Mouse (Mus musculus): ENCODE measurements around the gene Uhrf2. TPM values are rescaled to one million over a fixed set of nuclear protein-coding genes. Genes with fewer than 3 reads are reported as not detected.

Uhrf2 gene
- polyA plus RNA-seq, 1 experiment from 2014 or later: 64.4 TPM

DNA sequence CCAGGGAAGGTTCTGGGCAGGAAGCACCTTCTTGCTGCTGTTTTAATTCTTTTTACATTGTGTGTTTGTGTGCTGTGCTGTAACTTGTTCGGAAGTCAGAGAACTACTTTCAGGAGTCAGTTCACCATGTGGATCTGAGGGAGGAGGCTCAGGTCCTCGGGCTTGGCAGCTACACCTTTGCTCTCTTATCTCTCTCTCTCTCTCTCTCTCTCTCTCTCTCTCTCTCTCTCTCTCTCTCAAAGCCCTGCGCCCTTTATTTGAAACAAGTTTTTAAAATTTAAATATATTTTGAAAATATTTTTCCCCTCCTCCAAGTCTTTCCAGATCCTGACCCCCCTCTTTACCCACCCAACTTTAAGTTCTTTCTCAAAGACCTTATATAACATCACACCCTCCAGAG lies 5.0 kb downstream of the Uhrf2 start:
- DNase-seq (ENCODE audit: low spot score): no peak
- peaks cover 26% of the 10 kb centered on the region for H3K4me1 ChIP-seq (ENCODE audit: control insufficient read depth, insufficient read depth, low read length)
- 61% methylated on average over 3 of the region's 3 CpGs for WGBS
- no peak overlapping the region for H3K9ac ChIP-seq (ENCODE audit: low read depth, low read length)
- H3K36me3 ChIP-seq (ENCODE audit: control insufficient read depth, insufficient read depth, low read length): peaks cover 11% of the 10 kb centered on the region; the same call in 1 of the 2 replicates
- H3K27me3 ChIP-seq (replicated peaks; ENCODE audit: control insufficient read depth, insufficient read depth, low read length): no peaks in the 10 kb centered on the region
- no peak overlapping the region for H3K4me2 ChIP-seq (ENCODE audit: low read depth, low read length)
- ATAC-seq (ENCODE audit: low read depth): no peak
- H3K4me3 ChIP-seq (ENCODE audit: low read depth, low read length): no peak overlapping the region
- no peak overlapping the region for H3K27ac ChIP-seq (replicated peaks; ENCODE audit: low read depth, low read length)
- H3K9me3 ChIP-seq (ENCODE audit: control insufficient read depth, low read length): no peaks in the 10 kb centered on the region

DNA sequence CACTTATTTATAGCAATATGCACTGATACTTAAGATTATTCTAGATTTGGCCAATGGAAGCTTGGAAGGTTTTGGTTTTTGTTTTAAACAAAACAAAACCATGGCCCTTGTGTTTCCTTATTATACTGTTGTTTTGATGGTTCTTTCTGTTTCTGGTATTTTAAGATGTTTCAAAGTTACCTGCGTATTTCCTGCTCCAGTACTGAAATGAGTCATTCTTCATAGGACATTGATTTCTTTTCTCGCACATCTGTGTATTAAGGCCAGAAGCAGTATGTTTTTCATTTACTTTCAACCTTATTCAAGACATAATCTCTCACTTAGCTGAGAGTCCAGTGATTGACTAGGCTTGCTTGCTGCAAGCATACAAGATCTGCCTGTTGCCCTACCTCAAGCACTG lies 13.4 kb downstream of the Uhrf2 start:
- Histone ChIP-seq H3K9ac (ENCODE audit: low read depth, low read length) (no peak overlapping the region), H3K27me3 (replicated peaks; ENCODE audit: control insufficient read depth, insufficient read depth, low read length) (no peaks in the 10 kb centered on the region), H3K4me2 (ENCODE audit: low read depth, low read length) (no peak overlapping the region), H3K4me3 (ENCODE audit: low read depth, low read length) (no peak overlapping the region), H3K9me3 (ENCODE audit: control insufficient read depth, low read length) (0 out of 2 replicates have a peak, but pooled peaks cover 6% of the 10 kb centered on the region), H3K4me1 (ENCODE audit: control insufficient read depth, insufficient read depth, low read length) (no peaks in the 10 kb centered on the region), H3K27ac (replicated peaks; ENCODE audit: low read depth, low read length) (no peak overlapping the region), H3K36me3 (ENCODE audit: control insufficient read depth, insufficient read depth, low read length) (peaks cover 61% of the 10 kb centered on the region)
- DNase-seq (ENCODE audit: low spot score) (no peak), ATAC-seq (ENCODE audit: low read depth) (no peak)
- 94% methylated on average over 2 of the region's 2 CpGs for WGBS

DNA sequence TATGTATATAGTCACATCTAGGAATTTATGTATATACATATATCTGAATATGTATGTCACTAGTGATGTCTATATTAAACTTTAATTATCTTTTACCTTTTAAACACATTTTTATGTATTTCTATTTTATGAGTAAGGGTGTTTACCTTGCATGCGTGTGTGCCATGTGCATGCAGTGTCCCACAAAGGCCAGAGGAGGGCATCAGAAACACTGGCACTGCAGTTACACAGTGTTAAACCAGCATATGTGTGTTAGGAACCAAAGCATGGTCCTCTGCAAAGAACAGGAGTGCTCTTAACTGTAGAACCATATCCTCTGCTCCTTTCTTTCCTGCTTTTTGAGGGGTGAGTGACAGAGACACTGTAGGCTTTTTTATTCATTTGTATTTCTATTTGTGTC lies 14.3 kb downstream of the Uhrf2 start:
- H3K4me1 ChIP-seq (ENCODE audit: control insufficient read depth, insufficient read depth, low read length): no peaks in the 10 kb centered on the region
- H3K4me2 ChIP-seq (ENCODE audit: low read depth, low read length): no peak overlapping the region
- no peaks in the 10 kb centered on the region for H3K27me3 ChIP-seq (replicated peaks; ENCODE audit: control insufficient read depth, insufficient read depth, low read length)
- H3K36me3 ChIP-seq (ENCODE audit: control insufficient read depth, insufficient read depth, low read length): peaks cover 55% of the 10 kb centered on the region
- H3K4me3 ChIP-seq (ENCODE audit: low read depth, low read length): no peak overlapping the region
- H3K27ac ChIP-seq (replicated peaks; ENCODE audit: low read depth, low read length): no peak overlapping the region
- DNase-seq (ENCODE audit: low spot score): no peak
- H3K9me3 ChIP-seq (ENCODE audit: control insufficient read depth, low read length): 0 out of 2 replicates have a peak, but pooled peaks cover 6% of the 10 kb centered on the region
- no peak for ATAC-seq (ENCODE audit: low read depth)
- no peak overlapping the region for H3K9ac ChIP-seq (ENCODE audit: low read depth, low read length)
- 97% methylated on average over 1 of the region's 1 CpGs for WGBS

DNA sequence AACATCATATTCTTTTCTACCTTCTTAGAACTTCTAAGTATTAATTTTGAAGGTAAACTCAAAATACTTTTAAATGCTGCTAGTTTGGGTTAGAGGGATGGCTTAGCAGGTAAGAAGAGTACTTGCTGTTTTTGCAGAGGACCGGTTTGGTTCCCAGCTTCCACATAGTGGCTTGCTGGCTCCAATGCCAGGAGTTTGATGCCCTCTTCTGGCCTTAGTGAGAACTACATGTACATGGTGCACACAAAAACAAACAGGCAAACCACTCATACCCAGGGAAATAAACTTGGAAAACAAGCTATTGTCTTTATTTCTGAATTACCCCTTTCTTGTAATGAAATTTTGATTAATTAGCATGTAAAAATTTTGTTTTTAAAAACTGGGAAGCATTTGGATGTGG lies 15.5 kb downstream of the Uhrf2 start:
- H3K27me3 ChIP-seq (replicated peaks; ENCODE audit: control insufficient read depth, insufficient read depth, low read length): no peaks in the 10 kb centered on the region
- H3K4me3 ChIP-seq (ENCODE audit: low read depth, low read length): no peak overlapping the region
- H3K36me3 ChIP-seq (ENCODE audit: control insufficient read depth, insufficient read depth, low read length): peaks cover 58% of the 10 kb centered on the region
- no peak overlapping the region for H3K27ac ChIP-seq (replicated peaks; ENCODE audit: low read depth, low read length)
- ATAC-seq (ENCODE audit: low read depth) (no peak), DNase-seq (ENCODE audit: low spot score) (no peak)
- whole genome bisulfite sequencing: 68% methylated on average over 1 of the region's 1 CpGs
- H3K9ac ChIP-seq (ENCODE audit: low read depth, low read length): no peak overlapping the region
- no peak overlapping the region for H3K4me2 ChIP-seq (ENCODE audit: low read depth, low read length)
- no peaks in the 10 kb centered on the region for H3K4me1 ChIP-seq (ENCODE audit: control insufficient read depth, insufficient read depth, low read length)
- H3K9me3 ChIP-seq (ENCODE audit: control insufficient read depth, low read length): 0 out of 2 replicates have a peak, but pooled peaks cover 6% of the 10 kb centered on the region

DNA sequence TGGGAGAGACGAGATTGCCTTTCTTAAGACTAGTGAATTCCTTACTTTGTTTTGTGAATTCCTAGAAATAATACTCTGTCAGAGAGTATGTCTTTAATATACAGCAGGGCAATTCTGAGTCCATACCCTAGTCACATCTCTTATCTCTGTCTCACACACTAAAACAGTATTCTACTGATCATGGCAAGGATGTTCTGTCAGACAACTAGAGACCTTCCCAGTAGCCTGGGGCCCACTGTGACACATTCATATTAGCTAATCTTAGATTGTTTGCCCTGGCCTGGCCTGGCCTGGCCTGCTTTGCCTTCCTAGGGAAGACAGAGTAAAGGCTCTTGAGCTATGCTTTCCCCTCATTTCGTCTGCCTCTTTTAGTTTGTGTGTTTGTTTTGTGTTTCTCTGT lies 20.3 kb downstream of the Uhrf2 start:
- no peak overlapping the region for H3K4me3 ChIP-seq (ENCODE audit: low read depth, low read length)
- DNase-seq (ENCODE audit: low spot score) (no peak), ATAC-seq (ENCODE audit: low read depth) (no peak)
- 0 out of 2 replicates have a peak, but pooled peaks cover 6% of the 10 kb centered on the region for H3K9me3 ChIP-seq (ENCODE audit: control insufficient read depth, low read length)
- H3K27ac ChIP-seq (replicated peaks; ENCODE audit: low read depth, low read length): no peak overlapping the region
- no peak overlapping the region for H3K4me2 ChIP-seq (ENCODE audit: low read depth, low read length)
- peaks cover 35% of the 10 kb centered on the region for H3K36me3 ChIP-seq (ENCODE audit: control insufficient read depth, insufficient read depth, low read length)
- H3K9ac ChIP-seq (ENCODE audit: low read depth, low read length): no peak overlapping the region
- no peaks in the 10 kb centered on the region for H3K27me3 ChIP-seq (replicated peaks; ENCODE audit: control insufficient read depth, insufficient read depth, low read length)
- H3K4me1 ChIP-seq (ENCODE audit: control insufficient read depth, insufficient read depth, low read length): no peaks in the 10 kb centered on the region
- 84% methylated on average over 2 of the region's 2 CpGs for WGBS

DNA sequence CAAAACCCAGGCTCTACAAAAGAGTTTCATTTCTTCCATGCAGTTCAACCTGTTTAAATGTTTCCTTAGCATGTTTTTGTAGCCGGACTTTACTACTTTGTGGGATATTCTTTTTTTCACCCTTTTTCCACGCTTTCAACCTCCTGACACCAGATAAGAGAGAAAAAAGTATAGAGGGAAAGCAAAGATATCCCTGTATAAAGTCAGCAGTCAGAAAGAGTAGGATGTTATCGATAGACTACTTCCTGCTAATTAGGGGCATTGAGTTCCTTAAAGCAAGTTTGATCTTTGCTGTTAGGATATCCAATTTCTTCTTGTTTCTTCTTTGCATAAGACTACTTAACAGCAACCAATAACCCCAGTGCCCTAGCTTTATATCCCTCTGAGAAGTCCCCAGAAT lies 21.2 kb downstream of the Uhrf2 start:
- H3K4me3 ChIP-seq (ENCODE audit: low read depth, low read length): no peak overlapping the region
- H3K4me2 ChIP-seq (ENCODE audit: low read depth, low read length): no peak overlapping the region
- 0 out of 2 replicates have a peak, but pooled peaks cover 5% of the 10 kb centered on the region for H3K9me3 ChIP-seq (ENCODE audit: control insufficient read depth, low read length)
- no peak for DNase-seq (ENCODE audit: low spot score)
- H3K27me3 ChIP-seq (replicated peaks; ENCODE audit: control insufficient read depth, insufficient read depth, low read length): no peaks in the 10 kb centered on the region
- H3K27ac ChIP-seq (replicated peaks; ENCODE audit: low read depth, low read length): no peak overlapping the region
- peaks cover 33% of the 10 kb centered on the region for H3K36me3 ChIP-seq (ENCODE audit: control insufficient read depth, insufficient read depth, low read length)
- ATAC-seq (ENCODE audit: low read depth): no peak
- WGBS: 75% methylated on average over 3 of the region's 3 CpGs
- no peaks in the 10 kb centered on the region for H3K4me1 ChIP-seq (ENCODE audit: control insufficient read depth, insufficient read depth, low read length)
- no peak overlapping the region for H3K9ac ChIP-seq (ENCODE audit: low read depth, low read length)

DNA sequence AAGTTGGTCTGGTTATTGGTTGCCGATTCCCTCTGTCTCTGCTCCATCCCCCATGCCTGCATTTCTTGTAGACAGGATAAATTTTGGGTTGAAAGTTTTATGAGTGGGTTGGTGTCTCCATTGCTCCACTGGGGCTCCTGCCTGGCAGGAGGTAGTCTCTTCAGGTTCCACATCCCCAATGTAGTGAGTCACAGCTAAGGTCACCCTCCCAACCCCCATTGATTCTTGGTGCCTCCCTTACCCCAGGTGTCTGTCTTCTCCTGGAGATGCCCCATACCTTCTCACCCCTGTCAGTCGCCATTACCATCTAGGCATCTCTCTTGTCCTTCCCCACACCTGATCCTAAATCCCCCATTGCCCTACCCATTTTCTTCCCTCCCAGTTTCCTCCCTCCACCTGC lies 23.9 kb downstream of the Uhrf2 start:
- no peak for DNase-seq (ENCODE audit: low spot score)
- no peak overlapping the region for H3K4me2 ChIP-seq (ENCODE audit: low read depth, low read length)
- H3K4me1 ChIP-seq (ENCODE audit: control insufficient read depth, insufficient read depth, low read length): no peaks in the 10 kb centered on the region
- no peaks in the 10 kb centered on the region for H3K9me3 ChIP-seq (ENCODE audit: control insufficient read depth, low read length)
- no peaks in the 10 kb centered on the region for H3K27me3 ChIP-seq (replicated peaks; ENCODE audit: control insufficient read depth, insufficient read depth, low read length)
- H3K27ac ChIP-seq (replicated peaks; ENCODE audit: low read depth, low read length): no peak overlapping the region
- no peak overlapping the region for H3K9ac ChIP-seq (ENCODE audit: low read depth, low read length)
- no peak for ATAC-seq (ENCODE audit: low read depth)
- H3K36me3 ChIP-seq (ENCODE audit: control insufficient read depth, insufficient read depth, low read length): peaks cover 20% of the 10 kb centered on the region
- WGBS: 95% methylated on average over 2 of the region's 2 CpGs
- no peak overlapping the region for H3K4me3 ChIP-seq (ENCODE audit: low read depth, low read length)

DNA sequence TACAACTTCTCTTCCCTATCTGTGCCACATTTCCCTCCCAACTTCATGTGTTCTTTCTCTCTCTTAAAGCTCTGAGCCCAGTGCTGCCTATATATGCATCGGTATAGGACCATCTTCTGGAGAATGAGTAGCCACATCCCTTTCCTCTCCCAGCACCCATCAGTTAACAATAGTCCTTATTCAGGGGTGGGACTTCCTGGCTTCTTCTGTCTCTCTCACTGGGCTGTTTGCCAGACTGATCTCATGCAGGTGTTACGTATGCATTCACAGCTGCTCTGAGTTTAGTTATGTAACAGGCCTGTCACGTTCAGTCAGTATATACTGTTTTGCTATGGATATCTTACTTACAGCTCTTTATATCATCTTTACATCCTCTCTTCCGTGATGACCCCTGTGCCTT lies 35.5 kb downstream of the Uhrf2 start:
- 0 out of 2 replicates have a peak, but pooled peaks have one; percentile 44 for ATAC-seq (ENCODE audit: low read depth)
- WGBS: 62% methylated on average over 4 of the region's 4 CpGs

DNA sequence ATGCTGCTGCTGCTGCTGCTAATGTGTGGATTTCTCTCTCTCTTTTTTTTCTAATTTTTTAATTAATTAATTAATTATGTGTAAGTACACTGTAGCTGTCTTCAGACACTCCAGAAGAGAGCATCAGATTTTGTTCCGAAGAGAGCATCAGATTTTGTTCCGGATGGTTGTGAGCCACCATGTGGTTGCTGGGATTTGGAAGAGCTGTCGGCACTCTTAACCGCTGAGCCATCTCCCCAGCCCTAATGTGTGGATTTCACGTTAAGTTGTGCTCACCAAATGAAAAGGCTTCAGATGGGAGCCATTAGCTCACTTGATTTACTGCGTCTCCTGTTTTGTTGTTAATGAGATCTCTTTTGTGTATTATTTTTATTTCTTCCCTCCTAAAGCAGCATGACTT lies 59.9 kb downstream of the Uhrf2 start:
- ATAC-seq (ENCODE audit: low read depth): no peak
- no peak overlapping the region for H3K4me3 ChIP-seq (ENCODE audit: low read depth, low read length)

More for the DNA sequence above, 35.5 kb downstream of the Uhrf2 start:
- Histone ChIP-seq H3K36me3 (ENCODE audit: control insufficient read depth, insufficient read depth, low read length) (peaks cover 7% of the 10 kb centered on the region), H3K9ac (ENCODE audit: low read depth, low read length) (no peak overlapping the region), H3K4me2 (ENCODE audit: low read depth, low read length) (no peak overlapping the region), H3K4me3 (ENCODE audit: low read depth, low read length) (no peak overlapping the region), H3K9me3 (ENCODE audit: control insufficient read depth, low read length) (no peaks in the 10 kb centered on the region), H3K27ac (replicated peaks; ENCODE audit: low read depth, low read length) (no peak overlapping the region), H3K27me3 (replicated peaks; ENCODE audit: control insufficient read depth, insufficient read depth, low read length) (no peaks in the 10 kb centered on the region), H3K4me1 (ENCODE audit: control insufficient read depth, insufficient read depth, low read length) (no peaks in the 10 kb centered on the region)
- DNase-seq (ENCODE audit: low spot score): peak; percentile 78

More for the DNA sequence above, 59.9 kb downstream of the Uhrf2 start:
- Histone ChIP-seq H3K27me3 (replicated peaks; ENCODE audit: control insufficient read depth, insufficient read depth, low read length) (no peaks in the 10 kb centered on the region), H3K36me3 (ENCODE audit: control insufficient read depth, insufficient read depth, low read length) (peaks cover 92% of the 10 kb centered on the region), H3K9me3 (ENCODE audit: control insufficient read depth, low read length) (no peaks in the 10 kb centered on the region), H3K27ac (replicated peaks; ENCODE audit: low read depth, low read length) (no peak overlapping the region), H3K4me2 (ENCODE audit: low read depth, low read length) (no peak overlapping the region), H3K4me1 (ENCODE audit: control insufficient read depth, insufficient read depth, low read length) (no peaks in the 10 kb centered on the region), H3K9ac (ENCODE audit: low read depth, low read length) (no peak overlapping the region)
- DNase-seq (ENCODE audit: low spot score): no peak
- WGBS: 81% methylated on average over 6 of the region's 6 CpGs

All from embryonic facial prominence, embryonic 14.5 days (tissue).